Mouse (Mus musculus): Measurements from ENCODE around the gene Izumo2. TPM values are rescaled to one million over a fixed set of nuclear protein-coding genes. Genes with fewer than 3 reads are reported as not detected.

Gene Izumo2
- polyA plus RNA-seq, 1 experiment from 2014 or later: not detected

DNA sequence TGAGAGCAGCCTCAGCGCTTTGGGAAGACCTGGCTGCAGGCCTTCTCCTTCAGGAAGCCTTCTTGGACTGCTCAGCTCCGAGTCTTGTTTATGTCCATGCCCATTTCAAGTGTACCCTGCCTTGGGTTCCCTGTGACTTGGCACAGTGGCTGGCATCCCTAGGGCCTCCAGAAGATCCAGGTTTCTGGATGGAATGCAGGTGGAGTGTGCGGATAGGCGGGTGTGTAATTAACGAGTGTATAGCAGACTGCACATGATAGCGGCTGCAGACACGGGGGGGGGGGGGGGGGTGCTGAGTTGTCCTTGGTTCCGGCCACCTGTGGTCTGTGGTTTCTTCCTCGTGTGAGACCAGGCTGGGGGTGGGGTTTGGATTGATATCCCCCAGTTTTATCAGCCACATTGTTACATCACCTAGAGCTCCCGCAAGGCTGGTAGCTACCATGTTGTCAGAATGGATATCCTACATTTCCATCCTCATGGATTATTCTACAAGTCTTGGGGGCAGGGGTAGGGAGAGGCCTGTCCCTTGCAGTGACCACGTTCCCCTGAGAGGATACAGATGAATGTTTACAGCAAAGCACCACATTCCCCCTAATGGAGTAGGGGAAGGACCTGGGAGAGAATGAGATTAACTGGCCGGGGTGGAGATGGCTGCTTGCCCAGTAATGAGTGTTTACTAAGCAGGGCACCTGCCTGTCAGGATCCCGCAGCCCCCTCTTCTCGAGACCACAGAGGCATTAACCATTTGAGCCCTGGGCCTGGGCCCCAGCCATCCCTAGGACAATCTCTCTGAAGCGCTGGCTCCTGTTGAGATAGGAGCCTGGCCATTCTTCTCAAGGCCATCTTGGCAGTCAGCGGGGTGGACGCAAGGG lies 22.8 kb upstream of the Izumo2 start:
- no peak overlapping the region for H3K4me2 ChIP-seq (ENCODE audit: low read length)
- no peak overlapping the region for H3K9ac ChIP-seq (ENCODE audit: low read length)
- H3K9me3 ChIP-seq (ENCODE audit: control insufficient read depth, low read length): no peaks in the 10 kb centered on the region
- H3K27me3 ChIP-seq (replicated peaks; ENCODE audit: control insufficient read depth, insufficient read depth, low read length): no peaks in the 10 kb centered on the region
- no peak for DNase-seq (ENCODE audit: low spot score)
- no peak overlapping the region for H3K4me3 ChIP-seq (ENCODE audit: low read depth, low read length)
- no peak; the same call in 1 of the 2 replicates for ATAC-seq (replicated peaks; ENCODE audit: low FRiP score, low TSS enrichment, low read depth)
- WGBS: 47% methylated on average over 17 of the region's 17 CpGs
- 0 out of 2 replicates have a peak, but pooled peaks cover 2% of the 10 kb centered on the region for H3K4me1 ChIP-seq (replicated peaks; ENCODE audit: control insufficient read depth, insufficient read depth, low read length)
- no peak overlapping the region for H3K27ac ChIP-seq (ENCODE audit: low read depth)
- H3K36me3 ChIP-seq (ENCODE audit: control insufficient read depth, insufficient read depth, low read length): no peaks in the 10 kb centered on the region

DNA sequence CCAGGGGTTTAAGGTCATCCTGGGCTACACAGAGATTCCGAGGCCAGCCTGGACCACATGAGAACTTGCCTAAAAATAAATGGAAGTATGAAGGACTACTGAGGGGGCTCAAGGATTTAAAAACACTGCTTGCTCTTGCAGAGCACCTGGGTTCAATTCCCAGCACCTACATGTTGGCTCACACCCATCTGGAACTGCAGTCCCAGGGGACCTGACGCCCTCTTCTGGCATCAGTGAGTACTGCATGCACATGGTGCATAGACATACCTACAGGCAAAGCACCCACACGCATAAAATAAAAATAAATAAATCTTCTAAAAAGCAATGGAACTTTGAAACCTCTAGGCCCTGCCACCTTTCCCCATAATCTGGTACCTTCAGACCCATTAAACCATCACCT lies 19.7 kb upstream of the Izumo2 start:
- H3K4me1 ChIP-seq (replicated peaks; ENCODE audit: control insufficient read depth, insufficient read depth, low read length): 0 out of 2 replicates have a peak, but pooled peaks cover 2% of the 10 kb centered on the region
- WGBS: 62% methylated on average over 3 of the region's 3 CpGs
- DNase-seq (ENCODE audit: low spot score): no peak
- H3K9me3 ChIP-seq (ENCODE audit: control insufficient read depth, low read length): no peaks in the 10 kb centered on the region
- no peak overlapping the region for H3K9ac ChIP-seq (ENCODE audit: low read length)
- no peaks in the 10 kb centered on the region for H3K36me3 ChIP-seq (ENCODE audit: control insufficient read depth, insufficient read depth, low read length)
- ATAC-seq (replicated peaks; ENCODE audit: low FRiP score, low TSS enrichment, low read depth): no peak
- H3K4me3 ChIP-seq (ENCODE audit: low read depth, low read length): no peak overlapping the region
- H3K27me3 ChIP-seq (replicated peaks; ENCODE audit: control insufficient read depth, insufficient read depth, low read length): no peaks in the 10 kb centered on the region
- no peak overlapping the region for H3K27ac ChIP-seq (ENCODE audit: low read depth)
- no peak overlapping the region for H3K4me2 ChIP-seq (ENCODE audit: low read length)

DNA sequence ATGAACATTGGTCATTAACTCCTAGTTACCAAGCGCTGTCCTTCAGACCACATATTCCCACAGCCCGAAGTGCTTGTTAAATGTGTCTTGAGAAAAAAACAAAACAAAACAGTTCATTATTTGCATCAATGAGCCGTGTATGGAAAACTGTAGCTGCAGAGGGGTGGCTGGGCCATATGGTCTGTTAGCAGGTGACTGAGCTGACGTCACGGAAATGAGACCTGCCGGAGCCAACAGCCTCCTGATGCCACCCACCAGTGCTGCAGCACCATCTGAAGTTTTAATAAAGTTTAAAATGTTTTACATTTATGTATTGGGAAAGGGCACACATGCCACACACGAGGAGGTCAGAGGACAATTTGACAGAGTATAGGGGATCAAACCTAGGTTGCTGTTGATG lies 19.2 kb upstream of the Izumo2 start:
- H3K4me3 ChIP-seq (ENCODE audit: low read depth, low read length): no peak overlapping the region
- ATAC-seq (replicated peaks; ENCODE audit: low FRiP score, low TSS enrichment, low read depth): no peak
- H3K27me3 ChIP-seq (replicated peaks; ENCODE audit: control insufficient read depth, insufficient read depth, low read length): no peaks in the 10 kb centered on the region
- no peaks in the 10 kb centered on the region for H3K9me3 ChIP-seq (ENCODE audit: control insufficient read depth, low read length)
- 0 out of 2 replicates have a peak, but pooled peaks cover 2% of the 10 kb centered on the region for H3K4me1 ChIP-seq (replicated peaks; ENCODE audit: control insufficient read depth, insufficient read depth, low read length)
- no peak overlapping the region for H3K4me2 ChIP-seq (ENCODE audit: low read length)
- no peak overlapping the region for H3K27ac ChIP-seq (ENCODE audit: low read depth)
- no peaks in the 10 kb centered on the region for H3K36me3 ChIP-seq (ENCODE audit: control insufficient read depth, insufficient read depth, low read length)
- DNase-seq (ENCODE audit: low spot score): no peak
- WGBS: 90% methylated on average over 7 of the region's 7 CpGs
- no peak overlapping the region for H3K9ac ChIP-seq (ENCODE audit: low read length)

DNA sequence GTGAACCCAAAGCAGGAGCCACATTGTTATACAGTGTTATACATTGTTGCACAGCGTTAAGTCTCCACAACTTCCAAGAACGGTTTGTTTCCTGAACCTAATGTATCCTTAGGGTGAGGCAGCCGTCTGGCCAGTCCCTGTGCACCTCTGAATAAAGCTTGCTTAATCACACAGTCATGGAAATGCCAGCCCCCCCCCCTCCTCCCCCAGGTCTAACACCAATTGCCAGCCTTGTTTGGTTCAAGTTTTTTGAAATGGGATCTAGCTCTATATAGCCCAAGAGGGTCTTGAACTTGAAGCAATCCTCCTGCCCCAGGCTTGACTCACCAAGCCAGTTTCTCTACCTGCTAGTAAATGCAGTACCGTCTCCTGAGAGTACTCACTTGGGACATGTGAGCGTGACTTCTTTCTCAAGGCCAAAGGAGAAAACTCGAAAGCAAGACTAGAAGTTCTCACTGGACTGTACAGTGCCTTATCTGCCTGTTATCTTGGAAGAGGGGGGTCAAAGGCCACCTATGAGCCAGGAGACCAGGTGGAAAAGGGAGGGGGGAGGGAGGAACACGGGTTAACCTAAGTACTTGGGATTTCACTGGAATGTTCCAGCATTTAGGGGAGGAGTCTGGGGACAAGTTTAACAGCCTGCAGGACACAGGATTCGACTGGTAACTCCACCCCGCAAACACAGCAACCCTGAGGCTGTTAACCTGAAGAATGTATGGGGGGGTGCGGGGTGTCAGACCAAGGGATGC lies 14.9 kb upstream of the Izumo2 start:
- Histone ChIP-seq H3K27ac (ENCODE audit: low read depth) (no peak overlapping the region), H3K27me3 (replicated peaks; ENCODE audit: control insufficient read depth, insufficient read depth, low read length) (no peaks in the 10 kb centered on the region), H3K9ac (ENCODE audit: low read length) (no peak overlapping the region), H3K4me2 (ENCODE audit: low read length) (no peak overlapping the region), H3K9me3 (ENCODE audit: control insufficient read depth, low read length) (no peaks in the 10 kb centered on the region), H3K4me3 (ENCODE audit: low read depth, low read length) (no peak overlapping the region), H3K4me1 (replicated peaks; ENCODE audit: control insufficient read depth, insufficient read depth, low read length) (0 out of 2 replicates have a peak, but pooled peaks cover 3% of the 10 kb centered on the region), H3K36me3 (ENCODE audit: control insufficient read depth, insufficient read depth, low read length) (no peaks in the 10 kb centered on the region)
- WGBS: 57% methylated on average over 10 of the region's 10 CpGs
- DNase-seq (ENCODE audit: low spot score): no peak
- ATAC-seq (replicated peaks; ENCODE audit: low FRiP score, low TSS enrichment, low read depth): peak; percentile 24; the same call in 1 of the 2 replicates

DNA sequence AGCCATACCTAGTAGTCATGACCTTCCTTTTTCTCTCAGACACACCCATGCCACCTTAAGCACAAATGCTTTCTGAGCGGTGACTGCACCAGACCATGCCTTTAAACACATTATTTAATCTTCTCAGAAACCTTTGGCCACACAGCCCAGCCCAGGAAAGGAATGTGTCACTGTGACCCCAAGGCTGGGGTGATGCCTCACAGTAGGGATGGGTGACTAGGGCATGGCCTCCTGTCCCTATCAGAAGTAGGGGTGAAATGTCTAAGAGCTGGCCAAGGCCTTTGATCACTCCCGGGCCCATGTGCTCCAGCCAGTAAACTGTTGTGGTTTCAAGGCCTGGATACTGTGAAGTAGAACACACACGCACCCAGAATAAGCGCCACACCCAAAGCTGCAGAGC lies 13.3 kb upstream of the Izumo2 start:
- Histone ChIP-seq H3K27ac (ENCODE audit: low read depth) (no peak overlapping the region), H3K4me3 (ENCODE audit: low read depth, low read length) (no peak overlapping the region), H3K9ac (ENCODE audit: low read length) (no peak overlapping the region), H3K27me3 (replicated peaks; ENCODE audit: control insufficient read depth, insufficient read depth, low read length) (no peaks in the 10 kb centered on the region), H3K9me3 (ENCODE audit: control insufficient read depth, low read length) (no peaks in the 10 kb centered on the region), H3K4me1 (replicated peaks; ENCODE audit: control insufficient read depth, insufficient read depth, low read length) (0 out of 2 replicates have a peak, but pooled peaks cover 3% of the 10 kb centered on the region), H3K4me2 (ENCODE audit: low read length) (no peak overlapping the region), H3K36me3 (ENCODE audit: control insufficient read depth, insufficient read depth, low read length) (no peaks in the 10 kb centered on the region)
- ATAC-seq (replicated peaks; ENCODE audit: low FRiP score, low TSS enrichment, low read depth) (peak; percentile 44; the same call in 1 of the 2 replicates), DNase-seq (ENCODE audit: low spot score) (no peak)
- 80% methylated on average over 4 of the region's 4 CpGs for WGBS

DNA sequence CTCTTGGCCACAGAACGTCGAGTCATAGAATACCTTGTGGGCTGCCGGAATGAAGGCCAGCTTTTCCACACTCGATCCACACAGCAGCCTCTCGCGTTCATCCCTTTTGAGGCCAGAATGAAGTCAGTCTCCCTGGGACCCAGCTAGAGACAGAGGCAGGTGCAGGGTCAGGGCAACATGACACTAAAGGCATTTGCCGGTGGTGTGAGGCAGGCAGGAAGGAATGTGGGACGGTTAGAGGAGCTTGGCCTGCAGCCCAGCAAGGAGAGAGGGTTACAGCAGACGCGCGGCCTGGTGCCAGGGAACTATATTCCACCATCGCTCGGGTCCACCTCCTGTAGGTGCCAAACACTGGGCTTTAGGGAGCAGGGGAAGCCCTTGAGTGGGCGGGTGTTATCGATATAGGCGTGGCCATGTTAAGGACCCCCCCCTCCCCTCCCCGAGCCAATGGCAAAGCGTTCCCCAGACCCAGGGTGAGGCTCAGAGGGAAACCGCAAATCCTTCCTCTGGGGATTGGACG lies 11.3 kb upstream of the Izumo2 start:
- ATAC-seq (replicated peaks; ENCODE audit: low FRiP score, low TSS enrichment, low read depth) (no peak), DNase-seq (ENCODE audit: low spot score) (no peak)
- H3K9me3 ChIP-seq (ENCODE audit: control insufficient read depth, low read length): no peaks in the 10 kb centered on the region
- no peaks in the 10 kb centered on the region for H3K27me3 ChIP-seq (replicated peaks; ENCODE audit: control insufficient read depth, insufficient read depth, low read length)
- H3K27ac ChIP-seq (ENCODE audit: low read depth): no peak overlapping the region
- H3K4me3 ChIP-seq (ENCODE audit: low read depth, low read length): no peak overlapping the region
- H3K36me3 ChIP-seq (ENCODE audit: control insufficient read depth, insufficient read depth, low read length): no peaks in the 10 kb centered on the region
- H3K4me1 ChIP-seq (replicated peaks; ENCODE audit: control insufficient read depth, insufficient read depth, low read length): 0 out of 2 replicates have a peak, but pooled peaks cover 3% of the 10 kb centered on the region
- 14% methylated on average over 20 of the region's 20 CpGs for WGBS
- H3K9ac ChIP-seq (ENCODE audit: low read length): no peak overlapping the region
- no peak overlapping the region for H3K4me2 ChIP-seq (ENCODE audit: low read length)

DNA sequence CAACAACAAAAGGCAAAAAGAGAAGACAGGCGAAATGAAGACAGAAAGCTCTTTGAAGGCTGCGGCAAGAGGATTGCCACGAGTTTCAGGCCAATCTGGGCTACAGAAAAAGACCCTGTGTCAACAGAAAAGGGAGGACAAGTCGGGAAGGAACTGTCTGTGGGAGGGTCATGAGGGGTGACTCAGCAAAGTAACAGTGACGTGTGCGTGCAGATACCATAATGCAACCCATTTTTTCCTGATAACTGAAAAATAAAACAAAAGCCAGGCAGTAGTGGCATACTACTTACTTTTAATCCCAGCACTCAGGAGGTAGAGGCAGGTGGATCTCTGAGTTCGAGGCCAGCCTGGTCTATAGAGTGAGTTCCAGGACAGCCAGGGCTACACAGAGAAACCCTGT lies 10.6 kb upstream of the Izumo2 start:
- ATAC-seq (replicated peaks; ENCODE audit: low FRiP score, low TSS enrichment, low read depth) (no peak), DNase-seq (ENCODE audit: low spot score) (no peak)
- Histone ChIP-seq H3K36me3 (ENCODE audit: control insufficient read depth, insufficient read depth, low read length) (no peaks in the 10 kb centered on the region), H3K4me1 (replicated peaks; ENCODE audit: control insufficient read depth, insufficient read depth, low read length) (0 out of 2 replicates have a peak, but pooled peaks cover 3% of the 10 kb centered on the region), H3K4me3 (ENCODE audit: low read depth, low read length) (no peak overlapping the region), H3K9ac (ENCODE audit: low read length) (no peak overlapping the region), H3K4me2 (ENCODE audit: low read length) (no peak overlapping the region), H3K27ac (ENCODE audit: low read depth) (no peak overlapping the region), H3K9me3 (ENCODE audit: control insufficient read depth, low read length) (no peaks in the 10 kb centered on the region), H3K27me3 (replicated peaks; ENCODE audit: control insufficient read depth, insufficient read depth, low read length) (no peaks in the 10 kb centered on the region)
- WGBS: 62% methylated on average over 7 of the region's 7 CpGs

DNA sequence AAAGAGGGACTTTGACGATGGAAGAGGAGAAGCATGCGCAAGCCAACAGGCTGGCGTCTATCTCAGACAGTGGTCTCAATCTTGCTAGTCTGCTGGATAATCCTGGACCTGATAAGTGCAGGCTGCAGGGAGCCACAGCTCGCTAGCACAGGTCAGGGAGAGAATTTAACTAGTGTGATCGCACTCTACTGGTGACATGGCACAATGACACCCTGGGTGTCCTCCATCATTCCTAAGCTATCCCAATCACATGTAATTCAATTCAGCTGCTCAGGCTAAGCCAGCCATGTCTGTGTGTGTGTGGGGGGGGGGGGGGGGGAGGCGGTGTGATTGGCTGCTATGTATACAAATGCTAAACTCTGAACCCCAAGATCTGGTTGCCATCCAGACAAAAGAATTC lies 6.6 kb upstream of the Izumo2 start:
- 9% methylated on average over 6 of the region's 6 CpGs for WGBS
- Histone ChIP-seq H3K4me2 (ENCODE audit: low read length) (no peak overlapping the region), H3K27ac (ENCODE audit: low read depth) (no peak overlapping the region), H3K9me3 (ENCODE audit: control insufficient read depth, low read length) (no peaks in the 10 kb centered on the region), H3K27me3 (replicated peaks; ENCODE audit: control insufficient read depth, insufficient read depth, low read length) (no peaks in the 10 kb centered on the region), H3K4me1 (replicated peaks; ENCODE audit: control insufficient read depth, insufficient read depth, low read length) (0 out of 2 replicates have a peak, but pooled peaks cover 3% of the 10 kb centered on the region), H3K9ac (ENCODE audit: low read length) (no peak overlapping the region), H3K36me3 (ENCODE audit: control insufficient read depth, insufficient read depth, low read length) (no peaks in the 10 kb centered on the region), H3K4me3 (ENCODE audit: low read depth, low read length) (no peak overlapping the region)
- DNase-seq (ENCODE audit: low spot score) (no peak), ATAC-seq (replicated peaks; ENCODE audit: low FRiP score, low TSS enrichment, low read depth) (peak; percentile 65)

All from intestine, embryonic 14.5 days (tissue).